Mouse (Mus musculus) ovary, postnatal 36 days (tissue): Measurements from ENCODE around the gene Hes3.

Experiments used
- DNase-seq: peaks from one replicate; pipeline ENCODE4 v3.0.0; 2022; ENCODE audit warnings: low spot score, mixed read lengths

Gene Hes3

GRCm38 (mm10) chr4:152304685-152305084, 13.2 kb upstream of the Hes3 start:
- DNase-seq: no peak

GRCm38 (mm10) chr4:152303172-152303571, 11.7 kb upstream of the Hes3 start:
- DNase-seq: no peak

- no peak for DNase-seq
Measured at GRCm38 (mm10) chr4:152302012-152302411, 10.6 kb upstream of the Hes3 start.

- DNase-seq: no peak
Measured at GRCm38 (mm10) chr4:152300375-152300774, 8.9 kb upstream of the Hes3 start.

- no peak for DNase-seq
Measured at GRCm38 (mm10) chr4:152298836-152299235, 7.4 kb upstream of the Hes3 start.

GRCm38 (mm10) chr4:152296874-152297861, 5.7 kb upstream of the Hes3 start, which contains the start of gene Icmt:
Icmt (plus strand) TSS chr4:152297227.
- DNase-seq: peak; percentile 100

- DNase-seq: no peak
Measured at GRCm38 (mm10) chr4:152296371-152296770, 4.9 kb upstream of the Hes3 start.

- no peak for DNase-seq
Measured at GRCm38 (mm10) chr4:152295916-152296315, 4.5 kb upstream of the Hes3 start.

- no peak for DNase-seq
Measured at GRCm38 (mm10) chr4:152294188-152294929, 2.9 kb upstream of the Hes3 start.

- no peak for DNase-seq
Measured at GRCm38 (mm10) chr4:152292102-152292765, 772 bp upstream of the Hes3 start.

GRCm38 (mm10) chr4:152290991-152291390, 471 bp downstream of the Hes3 start:
- no peak for DNase-seq

GRCm38 (mm10) chr4:152290385-152290784, 1.1 kb downstream of the Hes3 start:
- DNase-seq: no peak

- DNase-seq: no peak
Measured at GRCm38 (mm10) chr4:152288398-152288945, 3.0 kb downstream of the Hes3 start.

- no peak for DNase-seq
Measured at GRCm38 (mm10) chr4:152287317-152288120, 3.9 kb downstream of the Hes3 start.

- DNase-seq: peak; percentile 76
Measured at GRCm38 (mm10) chr4:152286887-152287286, 4.6 kb downstream of the Hes3 start.

- DNase-seq: no peak
Measured at GRCm38 (mm10) chr4:152286183-152286582, 5.3 kb downstream of the Hes3 start.

- DNase-seq: peak; percentile 58
Measured at GRCm38 (mm10) chr4:152285505-152285904, 6.0 kb downstream of the Hes3 start.

GRCm38 (mm10) chr4:152283186-152283950, 8.1 kb downstream of the Hes3 start:
- DNase-seq: peak; percentile 83

GRCm38 (mm10) chr4:152282721-152283120, 8.7 kb downstream of the Hes3 start:
- no peak for DNase-seq

GRCm38 (mm10) chr4:152281601-152282000, 9.9 kb downstream of the Hes3 start:
- DNase-seq: no peak
